Mouse (Mus musculus) hindbrain, embryonic 15.5 days (tissue): ENCODE results near the gene Gm35134. TPM values are rescaled to one million over a fixed set of nuclear protein-coding genes. Genes with fewer than 3 reads are reported as not detected.
"Not testable (repeated sequence)": the region's sequence is repeated elsewhere in the genome, so short reads cannot be mapped to it uniquely, and the experiment has no call there.

ENCODE experiments used
- ATAC-seq: fragments of 200-750 bp; cut with Nextera tagmentation; 2 replicates; pipeline ENCODE4 v1.8.0; 2017; ENCODE audit warnings: low read depth, moderate number of reproducible peaks, moderate TSS enrichment; ENCODE audit not compliant: low FRiP score
- H3K27ac ChIP-seq: fragments of 300-500 bp; sonication (generic); replicated peaks from 2 replicates; pipeline ENCODE4 v1.5.1; 2015; ENCODE audit warnings: mild to moderate bottlenecking, inconsistent platforms
- H3K27me3 ChIP-seq: fragments of 300-500 bp; sonication (generic); 2 replicates; pipeline ENCODE4 v1.6.1; 2015; ENCODE audit warnings: control low read depth, inconsistent platforms
- H3K36me3 ChIP-seq: fragments of 300-500 bp; sonication (generic); 2 replicates; pipeline ENCODE4 v1.6.1; 2015; ENCODE audit warnings: control low read depth, inconsistent platforms
- H3K4me1 ChIP-seq: fragments of 300-500 bp; sonication (generic); replicated peaks from 2 replicates; pipeline ENCODE4 v1.6.1; 2015; ENCODE audit warnings: control low read depth, inconsistent platforms
- H3K4me2 ChIP-seq: fragments of 300-500 bp; sonication (generic); 2 replicates; pipeline ENCODE4 v1.6.1; 2015; ENCODE audit warnings: moderate library complexity, mild to moderate bottlenecking, inconsistent platforms
- H3K4me3 ChIP-seq: fragments of 300-500 bp; sonication (generic); 2 replicates; pipeline ENCODE4 v1.5.1; 2015; ENCODE audit warnings: mild to moderate bottlenecking, inconsistent platforms
- H3K9ac ChIP-seq: fragments of 300-500 bp; sonication (generic); 2 replicates; pipeline ENCODE4 v1.6.1; 2015; ENCODE audit warnings: inconsistent platforms
- H3K9me3 ChIP-seq: fragments of 300-500 bp; sonication (generic); 2 replicates; pipeline ENCODE4 v1.6.1; 2016; ENCODE audit warnings: control low read depth, inconsistent platforms
- WGBS: fragments of 180-500 bp; shearing (Covaris S2); methylation state at CpG from one replicate; pipeline ENCODE4 v1.1.7; 2015; 5-methylcytosine and 5-hydroxymethylcytosine counted together
- polyA plus RNA-seq: library from polyadenylated mRNA; unstranded; fragments of >200 nt; fragmentation: Nextera tagmentation; extraction: Ambion mirVana; gene quantifications from 2 replicates; pipeline ENCODE4 v1.2.1, GENCODE M21; 2015

Gene Gm35134
- polyA plus RNA-seq, result not detected in 2 replicates

GRCm38 (mm10) chrY:19112707-19113106, at the start of gene Gm35134:
Gene Gm35134 (plus strand): TSS chrY:19113007.
- not testable (repeated sequence) for ATAC-seq

More at GRCm38 (mm10) chrY:19112707-19113106, at the start of gene Gm35134:
- H3K36me3 ChIP-seq, H3K4me3 ChIP-seq, H3K4me1 ChIP-seq, H3K9me3 ChIP-seq, H3K27ac ChIP-seq, H3K27me3 ChIP-seq, H3K4me2 ChIP-seq, H3K9ac ChIP-seq: not testable (repeated sequence)
- no CpG with 5 or more reads among the region's 7 CpGs for whole genome bisulfite sequencing
